Mouse (Mus musculus): ENCODE results near the gene 1700011M02Rik.
"Not testable (repeated sequence)": the region's sequence is repeated elsewhere in the genome, so short reads cannot be mapped to it uniquely, and the experiment has no call there.

The 1700011M02Rik gene

GRCm38 (mm10) chrX:102908587-102908986 lies at the start of gene 1700011M02Rik, which contains the start of gene Dmrtc1a:
Gene 1700011M02Rik, plus strand, starts transcription at chrX:102908905.
Gene Dmrtc1a, minus strand, starts transcription at chrX:102908687.
- DNase-seq (ENCODE audit: low spot score) = not testable (repeated sequence)

- no peak for DNase-seq (ENCODE audit: low spot score)
These were observed 40.8 kb upstream of the 1700011M02Rik start, which contains the start of gene 1700031F05Rik for GRCm38 (mm10) chrX:102867871-102868270. Gene 1700031F05Rik, minus strand, starts transcription at chrX:102867971.

DNA sequence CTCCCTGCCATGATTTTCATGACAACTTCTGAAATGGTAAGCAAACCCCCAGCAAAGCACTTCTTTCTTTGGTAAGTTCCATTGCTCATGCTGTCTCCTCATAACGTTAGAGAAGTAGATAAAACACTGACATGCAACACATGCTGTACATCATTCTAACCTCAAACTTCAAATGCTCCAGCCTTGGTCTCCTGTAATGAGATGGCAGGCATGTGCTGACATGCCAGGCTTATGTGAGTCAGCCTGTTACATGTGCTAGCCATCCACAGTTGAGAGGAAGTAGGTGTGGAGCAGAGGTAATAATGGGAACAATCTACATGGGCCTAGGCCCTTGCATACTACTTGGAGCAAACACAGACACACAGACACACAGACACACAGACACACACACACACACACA lies 6.1 kb downstream of the 1700011M02Rik start:
- not testable (repeated sequence) for DNase-seq (ENCODE audit: low spot score)

DNA sequence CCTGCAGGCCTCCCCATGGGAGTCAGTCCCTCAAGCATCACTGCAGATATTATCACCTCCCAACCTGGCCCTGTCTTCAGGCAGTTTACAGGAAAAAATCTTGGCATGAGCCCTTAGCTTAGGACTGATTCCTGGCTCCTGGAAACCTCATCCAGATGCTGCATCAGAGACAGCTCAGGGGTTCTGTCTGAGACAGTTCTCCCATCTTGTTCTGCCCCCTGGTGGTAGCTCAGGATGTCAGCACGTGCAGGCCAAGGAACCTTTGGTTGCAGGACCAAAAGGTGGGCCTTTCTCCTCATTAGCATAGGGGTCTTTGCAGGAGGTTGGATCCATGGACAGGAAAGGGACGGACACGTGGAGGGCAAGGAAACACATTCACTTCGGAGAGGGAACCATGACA lies 18.0 kb downstream of the 1700011M02Rik start:
- DNase-seq (ENCODE audit: low spot score) = not testable (repeated sequence)

GRCm38 (mm10) chrX:102928072-102928471 lies 19.4 kb downstream of the 1700011M02Rik start, which contains the start of gene 1700018G05Rik:
Gene 1700018G05Rik, plus strand, starts transcription at chrX:102928372.
- DNase-seq (ENCODE audit: low spot score) = not testable (repeated sequence)

DNA sequence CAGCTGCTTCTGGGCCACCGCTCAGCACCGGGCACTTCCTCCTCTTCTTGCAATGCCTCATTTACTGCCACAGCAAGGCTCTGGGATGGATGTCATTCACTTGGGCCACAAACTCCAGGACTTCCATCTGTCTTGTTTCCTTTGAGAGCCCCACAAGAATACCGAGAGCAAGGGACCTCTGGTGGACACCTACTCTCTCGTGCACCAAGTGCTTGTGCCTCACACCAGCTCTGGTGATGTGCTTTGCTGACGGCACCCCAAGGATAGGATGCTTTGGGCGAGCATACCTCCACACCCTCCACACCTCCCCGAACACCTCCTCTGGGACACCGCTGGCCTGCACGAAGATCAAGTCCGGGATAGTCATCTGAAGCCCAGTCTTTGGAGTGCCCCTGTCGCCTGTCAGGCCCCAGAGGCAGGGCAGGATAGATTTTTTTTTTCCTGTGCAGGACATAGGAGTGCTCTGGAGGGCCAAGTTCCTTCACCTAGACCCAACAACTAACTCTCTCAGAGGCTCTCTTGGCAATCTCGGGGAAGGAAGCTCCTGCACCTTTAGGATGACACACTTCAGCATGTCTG lies 24.4 kb downstream of the 1700011M02Rik start:
- no peak for DNase-seq (ENCODE audit: low spot score)

- DNase-seq (ENCODE audit: low spot score) = peak; percentile 9
These were observed 25.1 kb downstream of the 1700011M02Rik start for GRCm38 (mm10) chrX:102933571-102934394.

GRCm38 (mm10) chrX:102934395-102934764 lies 25.7 kb downstream of the 1700011M02Rik start:
- DNase-seq (ENCODE audit: low spot score) = no peak

GRCm38 (mm10) chrX:102936743-102937142 lies 28.0 kb downstream of the 1700011M02Rik start:
- no peak for DNase-seq (ENCODE audit: low spot score)

DNA sequence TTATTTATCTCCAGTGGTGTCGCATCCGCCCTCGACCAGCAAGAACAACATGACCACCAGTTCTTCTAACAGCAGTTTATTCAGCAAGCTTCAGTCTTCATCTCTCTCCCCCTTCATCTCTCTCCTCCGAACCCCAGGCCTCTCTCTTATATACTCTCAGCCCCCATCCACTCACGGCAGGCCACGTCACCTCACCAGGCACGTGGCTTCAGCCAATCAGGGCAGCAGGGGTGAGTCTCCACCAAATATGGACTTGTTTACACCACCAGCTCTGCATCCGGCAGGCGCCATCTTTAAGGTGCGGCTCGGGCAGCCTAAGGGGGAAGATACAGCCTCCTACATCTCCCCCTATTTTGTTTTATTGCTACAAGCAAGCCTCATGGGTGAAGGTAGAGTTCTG lies 41.4 kb downstream of the 1700011M02Rik start:
- not testable (repeated sequence) for DNase-seq (ENCODE audit: low spot score)

- peak; percentile 2 for DNase-seq (ENCODE audit: low spot score)
These were observed 50.2 kb downstream of the 1700011M02Rik start for GRCm38 (mm10) chrX:102958917-102959316.

All from yolk sac, embryonic 10.5 days (tissue).